Mouse (Mus musculus) lung, adult 2 months (tissue): Measurements from ENCODE around the gene Laptm5. TPM values are rescaled to one million over a fixed set of nuclear protein-coding genes. Genes with fewer than 3 reads are reported as not detected.

Source experiments
- DNase-seq: peaks from one replicate; pipeline ENCODE4 v3.0.0; 2022
- H3K4me1 ChIP-seq: fragments of 200-500 bp; 2 replicates; pipeline ENCODE4 v1.6.1; 2011; ENCODE audit warnings: low read length; ENCODE audit not compliant: control insufficient read depth, insufficient read depth
- H3K4me3 ChIP-seq: fragments of 200-500 bp; replicated peaks from 2 replicates; pipeline ENCODE3; 2011; ENCODE audit warnings: low read depth, mild to moderate bottlenecking, control low read depth, low read length; ENCODE audit errors: extremely low read depth
- CTCF ChIP-seq: fragments of 200-500 bp; IDR thresholded peaks from 2 replicates; pipeline ENCODE4 v1.5.1; 2011; ENCODE audit warnings: mild to moderate bottlenecking, low read length, control low read depth; ENCODE audit not compliant: insufficient read depth
- POLR2A ChIP-seq: fragments of 200-500 bp; IDR thresholded peaks from 2 replicates; pipeline ENCODE4 v1.6.1; 2011; ENCODE audit warnings: low read depth, mild to moderate bottlenecking, control low read depth, low read length, borderline replicate concordance; ENCODE audit errors: extremely low read depth
- WGBS: fragments of 180-500 bp; shearing (Covaris S2); methylation state at CpG from one replicate; pipeline ENCODE4 v1.1.7; 2018; 5-methylcytosine and 5-hydroxymethylcytosine counted together
- polyA plus RNA-seq: library from polyadenylated mRNA; depleted of rRNA; stranded (reverse); fragments of >200 nt; gene quantifications from 2 replicates; pipeline ENCODE4 v1.2.3, GENCODE M21; 2012

The Laptm5 gene
- polyA plus RNA-seq, 1 experiment, result 317 TPM

GRCm38 (mm10) chr4:130879048-130879384, 33.9 kb upstream of the Laptm5 start:
- TF ChIP-seq POLR2A (no peak), CTCF (no peak)
- no peak for DNase-seq
- Histone ChIP-seq H3K4me3 (no peak overlapping the region), H3K4me1 (no peaks in the 10 kb centered on the region; the same call in 1 of the 2 replicates)
- 84% methylated on average over 1 of the region's 1 CpGs for WGBS

GRCm38 (mm10) chr4:130881336-130881735, 31.6 kb upstream of the Laptm5 start:
- H3K4me3 ChIP-seq, result no peak overlapping the region
- 63% methylated on average over 5 of the region's 5 CpGs for WGBS
- no peak for DNase-seq
- no peaks in the 10 kb centered on the region; the same call in 1 of the 2 replicates for H3K4me1 ChIP-seq
- TF ChIP-seq POLR2A, result no peak
- TF ChIP-seq CTCF, result no peak

GRCm38 (mm10) chr4:130882762-130883161, 30.2 kb upstream of the Laptm5 start:
- 31% methylated on average over 15 of the region's 15 CpGs for WGBS
- no peak for DNase-seq
- TF ChIP-seq POLR2A (no peak), CTCF (no peak)
- Histone ChIP-seq H3K4me3 (no peak overlapping the region), H3K4me1 (no peaks in the 10 kb centered on the region; the same call in 1 of the 2 replicates)

- Histone ChIP-seq H3K4me1 (no peaks in the 10 kb centered on the region), H3K4me3 (no peak overlapping the region)
- no peak for DNase-seq
- WGBS, result 51% methylated on average over 13 of the region's 13 CpGs
- no peak for TF ChIP-seq CTCF
- no peak for TF ChIP-seq POLR2A
Observed at GRCm38 (mm10) chr4:130883820-130884533, 28.9 kb upstream of the Laptm5 start.

- peaks cover 2% of the 10 kb centered on the region; the same call in 1 of the 2 replicates for H3K4me1 ChIP-seq
- WGBS, result 62% methylated on average over 11 of the region's 11 CpGs
- no peak for DNase-seq
- no peak overlapping the region for H3K4me3 ChIP-seq
- TF ChIP-seq POLR2A (no peak), CTCF (no peak)
Observed at GRCm38 (mm10) chr4:130887148-130887745, 25.7 kb upstream of the Laptm5 start.

- 36% methylated on average over 11 of the region's 11 CpGs for WGBS
- DNase-seq, result no peak
- Histone ChIP-seq H3K4me1 (peaks cover 2% of the 10 kb centered on the region; the same call in 1 of the 2 replicates), H3K4me3 (no peak overlapping the region)
- no peak for TF ChIP-seq POLR2A
- TF ChIP-seq CTCF, result no peak
Observed at GRCm38 (mm10) chr4:130889777-130890510, 23.0 kb upstream of the Laptm5 start.

- Histone ChIP-seq H3K4me1 (peaks cover 2% of the 10 kb centered on the region; the same call in 1 of the 2 replicates), H3K4me3 (no peak overlapping the region)
- no peak for DNase-seq
- TF ChIP-seq CTCF, result no peak
- no peak for TF ChIP-seq POLR2A
Observed at GRCm38 (mm10) chr4:130890511-130890840, 22.4 kb upstream of the Laptm5 start.

- Histone ChIP-seq H3K4me3 (no peak overlapping the region), H3K4me1 (peaks cover 2% of the 10 kb centered on the region; the same call in 1 of the 2 replicates)
- DNase-seq, result peak; percentile 64
- 32% methylated on average over 17 of the region's 17 CpGs for WGBS
- no peak for TF ChIP-seq POLR2A
- TF ChIP-seq CTCF, result peak; percentile 79
Observed at GRCm38 (mm10) chr4:130892001-130892587, 20.8 kb upstream of the Laptm5 start.

GRCm38 (mm10) chr4:130893688-130894087, 19.2 kb upstream of the Laptm5 start:
- TF ChIP-seq POLR2A, result no peak
- no peak for TF ChIP-seq CTCF
- WGBS, result 58% methylated on average over 5 of the region's 5 CpGs
- no peak for DNase-seq
- Histone ChIP-seq H3K4me3 (no peak overlapping the region), H3K4me1 (peaks cover 2% of the 10 kb centered on the region; the same call in 1 of the 2 replicates)

GRCm38 (mm10) chr4:130895701-130896100, 17.2 kb upstream of the Laptm5 start:
- TF ChIP-seq POLR2A, result no peak
- TF ChIP-seq CTCF, result no peak
- WGBS, result 71% methylated on average over 6 of the region's 6 CpGs
- DNase-seq, result no peak

More at GRCm38 (mm10) chr4:130895701-130896100, 17.2 kb upstream of the Laptm5 start:
- Histone ChIP-seq H3K4me1 (no peaks in the 10 kb centered on the region), H3K4me3 (no peak overlapping the region)
